Mouse (Mus musculus) megakaryocyte progenitor cell, adult 5-6 weeks (primary cell): ENCODE data around the gene Cd6. TPM values are rescaled to one million over a fixed set of nuclear protein-coding genes. Genes with fewer than 3 reads are reported as not detected.

Source experiments
- ATAC-seq: replicated peaks from 2 replicates; pipeline ENCODE4 v1.8.0; 2016; ENCODE audit warnings: mild to moderate bottlenecking, moderate TSS enrichment, inconsistent platforms; ENCODE audit not compliant: poor library complexity
- total RNA-seq, 2 experiments: library from RNA; stranded (forward) in 1 of 2; stranded (reverse) in 1 of 2; fragments of 157-497, 149-512 nt in 1 of 2; fragments of 200-1000 nt in 1 of 2; gene quantifications; 2 replicates each; pipeline versions ENCODE4 v1.2.3 to v1.2.4; 2015 to 2017

Cd6 gene
- 0.46 and 0.69 TPM in 2 replicates for total RNA-seq (2015)
- 1.3 and 1.4 TPM in 2 replicates for total RNA-seq (2017)

GRCm38 (mm10) chr19:10829436-10830175 is at the start of gene Cd6:
TSS of gene Cd6 (minus strand) at chr19:10830058.
- ATAC-seq = peak; percentile 33; the same call in 1 of the 2 replicates

- no peak for ATAC-seq
Measured at GRCm38 (mm10) chr19:10878201-10878837, 48.5 kb upstream of the Cd6 start.

GRCm38 (mm10) chr19:10871328-10871961 is 41.6 kb upstream of the Cd6 start:
- ATAC-seq = no peak

- no peak for ATAC-seq
Measured at GRCm38 (mm10) chr19:10870676-10871075, 40.8 kb upstream of the Cd6 start.

- ATAC-seq = no peak
Measured at GRCm38 (mm10) chr19:10869886-10870527, 40.1 kb upstream of the Cd6 start, which contains the start of gene Tmem132a. TSS of gene Tmem132a (minus strand) at chr19:10869940.

GRCm38 (mm10) chr19:10869241-10869885 is 39.5 kb upstream of the Cd6 start:
- peak; percentile 76 for ATAC-seq

- no peak for ATAC-seq
Measured at GRCm38 (mm10) chr19:10868623-10869141, 38.8 kb upstream of the Cd6 start.

GRCm38 (mm10) chr19:10867946-10868622 is 38.2 kb upstream of the Cd6 start:
- ATAC-seq = no peak; the same call in 1 of the 2 replicates

- no peak for ATAC-seq
Measured at GRCm38 (mm10) chr19:10866351-10866750, 36.5 kb upstream of the Cd6 start.

GRCm38 (mm10) chr19:10860072-10860497 is 30.2 kb upstream of the Cd6 start:
- ATAC-seq = no peak

GRCm38 (mm10) chr19:10856520-10856919 is 26.7 kb upstream of the Cd6 start:
- ATAC-seq = no peak

GRCm38 (mm10) chr19:10855422-10855821 is 25.6 kb upstream of the Cd6 start:
- ATAC-seq = no peak

GRCm38 (mm10) chr19:10847311-10848087 is 17.6 kb upstream of the Cd6 start:
- ATAC-seq = no peak

- no peak for ATAC-seq
Measured at GRCm38 (mm10) chr19:10846150-10846549, 16.3 kb upstream of the Cd6 start.

- ATAC-seq = no peak
Measured at GRCm38 (mm10) chr19:10845454-10845853, 15.6 kb upstream of the Cd6 start.

- ATAC-seq = no peak
Measured at GRCm38 (mm10) chr19:10844206-10844605, 14.3 kb upstream of the Cd6 start.

- no peak for ATAC-seq
Measured at GRCm38 (mm10) chr19:10842914-10843313, 13.1 kb upstream of the Cd6 start.

- peak; percentile 87 for ATAC-seq
Measured at GRCm38 (mm10) chr19:10841721-10842626, 12.1 kb upstream of the Cd6 start.
